Mouse (Mus musculus): ENCODE measurements around the gene Kcnc1. TPM values are rescaled to one million over a fixed set of nuclear protein-coding genes. Genes with fewer than 3 reads are reported as not detected.

Kcnc1 gene
- polyA plus RNA-seq, 1 experiment from 2014 or later = 0.06 TPM

GRCm38 (mm10) chr7:46365810-46366209 lies 30.5 kb upstream of the Kcnc1 start:
- H3K4me1 ChIP-seq (ENCODE audit: control insufficient read depth, low read depth, low read length) = no peaks in the 10 kb centered on the region
- no peaks in the 10 kb centered on the region for H3K9me3 ChIP-seq (replicated peaks; ENCODE audit: control insufficient read depth, low read length)
- no peaks in the 10 kb centered on the region for H3K36me3 ChIP-seq (ENCODE audit: control insufficient read depth, insufficient read depth)
- no peaks in the 10 kb centered on the region for H3K27me3 ChIP-seq (ENCODE audit: control insufficient read depth, insufficient read depth, low read depth, low read length)
- no peak overlapping the region for H3K4me3 ChIP-seq (ENCODE audit: low read depth, low read length)
- no peak overlapping the region for H3K9ac ChIP-seq (ENCODE audit: low read depth, low read length)
- no peak overlapping the region for H3K4me2 ChIP-seq (ENCODE audit: low read depth, low read length)
- H3K27ac ChIP-seq (ENCODE audit: low read length) = no peak overlapping the region
- no peak for ATAC-seq (ENCODE audit: low read depth)
- 63% methylated on average over 1 of the region's 1 CpGs for WGBS (ENCODE audit: insufficient replicate concordance)

GRCm38 (mm10) chr7:46371104-46371503 lies 25.2 kb upstream of the Kcnc1 start:
- Histone ChIP-seq H3K36me3 (ENCODE audit: control insufficient read depth, insufficient read depth) (no peaks in the 10 kb centered on the region), H3K4me2 (ENCODE audit: low read depth, low read length) (no peak overlapping the region), H3K4me3 (ENCODE audit: low read depth, low read length) (no peak overlapping the region), H3K9ac (ENCODE audit: low read depth, low read length) (no peak overlapping the region), H3K9me3 (replicated peaks; ENCODE audit: control insufficient read depth, low read length) (no peaks in the 10 kb centered on the region), H3K27ac (ENCODE audit: low read length) (no peak overlapping the region), H3K27me3 (ENCODE audit: control insufficient read depth, insufficient read depth, low read depth, low read length) (peaks cover 8% of the 10 kb centered on the region), H3K4me1 (ENCODE audit: control insufficient read depth, low read depth, low read length) (no peaks in the 10 kb centered on the region)
- ATAC-seq (ENCODE audit: low read depth) = no peak
- WGBS (ENCODE audit: insufficient replicate concordance) = 54% methylated on average over 4 of the region's 4 CpGs

- 8% methylated on average over 44 of the region's 44 CpGs for WGBS (ENCODE audit: insufficient replicate concordance)
- Histone ChIP-seq H3K27ac (ENCODE audit: low read length) (no peak within 1 kb of the TSS), H3K27me3 (ENCODE audit: control insufficient read depth, insufficient read depth, low read depth, low read length) (peaks cover 35% of the 10 kb centered on the region), H3K4me3 (ENCODE audit: low read depth, low read length) (no peak within 1 kb of the TSS), H3K9me3 (replicated peaks; ENCODE audit: control insufficient read depth, low read length) (no peaks in the 10 kb centered on the region), H3K36me3 (ENCODE audit: control insufficient read depth, insufficient read depth) (no peaks in the 10 kb centered on the region), H3K9ac (ENCODE audit: low read depth, low read length) (no peak within 1 kb of the TSS), H3K4me1 (ENCODE audit: control insufficient read depth, low read depth, low read length) (no peaks in the 10 kb centered on the region), H3K4me2 (ENCODE audit: low read depth, low read length) (no peak within 1 kb of the TSS)
- no peak for ATAC-seq (ENCODE audit: low read depth)
Measured at GRCm38 (mm10) chr7:46376172-46377007, 19.9 kb upstream of the Kcnc1 start, which contains the start of gene Myod1. TSS of gene Myod1 (plus strand) at chr7:46376474.

- H3K27me3 ChIP-seq (ENCODE audit: control insufficient read depth, insufficient read depth, low read depth, low read length) = peaks cover 35% of the 10 kb centered on the region
- ATAC-seq (ENCODE audit: low read depth) = no peak
- H3K36me3 ChIP-seq (ENCODE audit: control insufficient read depth, insufficient read depth) = no peaks in the 10 kb centered on the region
- no peaks in the 10 kb centered on the region for H3K9me3 ChIP-seq (replicated peaks; ENCODE audit: control insufficient read depth, low read length)
- no peak overlapping the region for H3K9ac ChIP-seq (ENCODE audit: low read depth, low read length)
- no peak overlapping the region for H3K27ac ChIP-seq (ENCODE audit: low read length)
- no peak overlapping the region for H3K4me3 ChIP-seq (ENCODE audit: low read depth, low read length)
- 1% methylated on average over 33 of the region's 33 CpGs for WGBS (ENCODE audit: insufficient replicate concordance)
- no peak overlapping the region for H3K4me2 ChIP-seq (ENCODE audit: low read depth, low read length)
- no peaks in the 10 kb centered on the region for H3K4me1 ChIP-seq (ENCODE audit: control insufficient read depth, low read depth, low read length)
Measured at GRCm38 (mm10) chr7:46377008-46377346, 19.3 kb upstream of the Kcnc1 start.

- H3K36me3 ChIP-seq (ENCODE audit: control insufficient read depth, insufficient read depth) = no peaks in the 10 kb centered on the region
- peaks cover 35% of the 10 kb centered on the region for H3K27me3 ChIP-seq (ENCODE audit: control insufficient read depth, insufficient read depth, low read depth, low read length)
- H3K9me3 ChIP-seq (replicated peaks; ENCODE audit: control insufficient read depth, low read length) = no peaks in the 10 kb centered on the region
- H3K4me2 ChIP-seq (ENCODE audit: low read depth, low read length) = no peak overlapping the region
- no peaks in the 10 kb centered on the region for H3K4me1 ChIP-seq (ENCODE audit: control insufficient read depth, low read depth, low read length)
- H3K27ac ChIP-seq (ENCODE audit: low read length) = no peak overlapping the region
- ATAC-seq (ENCODE audit: low read depth) = no peak
- no peak overlapping the region for H3K4me3 ChIP-seq (ENCODE audit: low read depth, low read length)
- WGBS (ENCODE audit: insufficient replicate concordance) = 3% methylated on average over 22 of the region's 22 CpGs
- no peak overlapping the region for H3K9ac ChIP-seq (ENCODE audit: low read depth, low read length)
Measured at GRCm38 (mm10) chr7:46378123-46378522, 18.2 kb upstream of the Kcnc1 start.

- Histone ChIP-seq H3K4me3 (ENCODE audit: low read depth, low read length) (no peak overlapping the region), H3K9me3 (replicated peaks; ENCODE audit: control insufficient read depth, low read length) (no peaks in the 10 kb centered on the region), H3K9ac (ENCODE audit: low read depth, low read length) (no peak overlapping the region), H3K4me1 (ENCODE audit: control insufficient read depth, low read depth, low read length) (no peaks in the 10 kb centered on the region), H3K27me3 (ENCODE audit: control insufficient read depth, insufficient read depth, low read depth, low read length) (peaks cover 35% of the 10 kb centered on the region), H3K4me2 (ENCODE audit: low read depth, low read length) (no peak overlapping the region), H3K27ac (ENCODE audit: low read length) (no peak overlapping the region), H3K36me3 (ENCODE audit: control insufficient read depth, insufficient read depth) (no peaks in the 10 kb centered on the region)
- no peak for ATAC-seq (ENCODE audit: low read depth)
- 7% methylated on average over 16 of the region's 16 CpGs for WGBS (ENCODE audit: insufficient replicate concordance)
Measured at GRCm38 (mm10) chr7:46378983-46379382, 17.3 kb upstream of the Kcnc1 start.

GRCm38 (mm10) chr7:46380625-46381024 lies 15.7 kb upstream of the Kcnc1 start:
- Histone ChIP-seq H3K9me3 (replicated peaks; ENCODE audit: control insufficient read depth, low read length) (no peaks in the 10 kb centered on the region), H3K4me2 (ENCODE audit: low read depth, low read length) (no peak overlapping the region), H3K36me3 (ENCODE audit: control insufficient read depth, insufficient read depth) (no peaks in the 10 kb centered on the region), H3K9ac (ENCODE audit: low read depth, low read length) (no peak overlapping the region), H3K4me3 (ENCODE audit: low read depth, low read length) (no peak overlapping the region), H3K27ac (ENCODE audit: low read length) (no peak overlapping the region), H3K27me3 (ENCODE audit: control insufficient read depth, insufficient read depth, low read depth, low read length) (peaks cover 32% of the 10 kb centered on the region), H3K4me1 (ENCODE audit: control insufficient read depth, low read depth, low read length) (no peaks in the 10 kb centered on the region)
- WGBS (ENCODE audit: insufficient replicate concordance) = 60% methylated on average over 9 of the region's 9 CpGs
- ATAC-seq (ENCODE audit: low read depth) = no peak

- Histone ChIP-seq H3K9me3 (replicated peaks; ENCODE audit: control insufficient read depth, low read length) (no peaks in the 10 kb centered on the region), H3K4me2 (ENCODE audit: low read depth, low read length) (no peak overlapping the region), H3K4me3 (ENCODE audit: low read depth, low read length) (no peak overlapping the region), H3K27me3 (ENCODE audit: control insufficient read depth, insufficient read depth, low read depth, low read length) (no peaks in the 10 kb centered on the region), H3K4me1 (ENCODE audit: control insufficient read depth, low read depth, low read length) (no peaks in the 10 kb centered on the region), H3K27ac (ENCODE audit: low read length) (no peak overlapping the region), H3K9ac (ENCODE audit: low read depth, low read length) (no peak overlapping the region), H3K36me3 (ENCODE audit: control insufficient read depth, insufficient read depth) (no peaks in the 10 kb centered on the region)
- 66% methylated on average over 3 of the region's 3 CpGs for WGBS (ENCODE audit: insufficient replicate concordance)
- ATAC-seq (ENCODE audit: low read depth) = no peak
Measured at GRCm38 (mm10) chr7:46387430-46387829, 8.9 kb upstream of the Kcnc1 start.

- WGBS (ENCODE audit: insufficient replicate concordance) = 43% methylated on average over 10 of the region's 10 CpGs
- Histone ChIP-seq H3K4me2 (ENCODE audit: low read depth, low read length) (no peak overlapping the region), H3K9ac (ENCODE audit: low read depth, low read length) (no peak overlapping the region), H3K27ac (ENCODE audit: low read length) (no peak overlapping the region), H3K4me1 (ENCODE audit: control insufficient read depth, low read depth, low read length) (no peaks in the 10 kb centered on the region), H3K36me3 (ENCODE audit: control insufficient read depth, insufficient read depth) (no peaks in the 10 kb centered on the region), H3K27me3 (ENCODE audit: control insufficient read depth, insufficient read depth, low read depth, low read length) (peaks cover 8% of the 10 kb centered on the region), H3K9me3 (replicated peaks; ENCODE audit: control insufficient read depth, low read length) (no peaks in the 10 kb centered on the region), H3K4me3 (ENCODE audit: low read depth, low read length) (no peak overlapping the region)
- ATAC-seq (ENCODE audit: low read depth) = no peak
Measured at GRCm38 (mm10) chr7:46389456-46390085, 6.7 kb upstream of the Kcnc1 start.

Measured in liver, embryonic 16.5 days (tissue).